Mouse (Mus musculus): ENCODE data around the gene Tyms. TPM values are rescaled to one million over a fixed set of nuclear protein-coding genes. Genes with fewer than 3 reads are reported as not detected.

The Tyms gene
- polyA plus RNA-seq, 1 experiment from 2014 or later, result 344 TPM

GRCm38 (mm10) chr5:30014580-30014979 is 58.8 kb downstream of the Tyms start:
- no peak overlapping the region for H3K9ac ChIP-seq (ENCODE audit: low read depth, low read length)
- no peaks in the 10 kb centered on the region for H3K4me1 ChIP-seq (replicated peaks; ENCODE audit: control insufficient read depth, insufficient read depth, low read length)
- H3K27me3 ChIP-seq (replicated peaks; ENCODE audit: control insufficient read depth, insufficient read depth, low read length), result no peaks in the 10 kb centered on the region
- no peak for ATAC-seq (replicated peaks; ENCODE audit: low FRiP score)
- no peak for DNase-seq (ENCODE audit: low spot score)
- no peaks in the 10 kb centered on the region for H3K36me3 ChIP-seq (ENCODE audit: control insufficient read depth, insufficient read depth, low read length)
- H3K4me2 ChIP-seq, result no peak overlapping the region
- WGBS, result 51% methylated on average over 2 of the region's 2 CpGs
- H3K4me3 ChIP-seq (ENCODE audit: low read depth, low read length), result no peak overlapping the region
- H3K27ac ChIP-seq (ENCODE audit: low read depth, low read length), result no peak overlapping the region
- H3K9me3 ChIP-seq (ENCODE audit: control insufficient read depth, low read length), result no peaks in the 10 kb centered on the region

DNA sequence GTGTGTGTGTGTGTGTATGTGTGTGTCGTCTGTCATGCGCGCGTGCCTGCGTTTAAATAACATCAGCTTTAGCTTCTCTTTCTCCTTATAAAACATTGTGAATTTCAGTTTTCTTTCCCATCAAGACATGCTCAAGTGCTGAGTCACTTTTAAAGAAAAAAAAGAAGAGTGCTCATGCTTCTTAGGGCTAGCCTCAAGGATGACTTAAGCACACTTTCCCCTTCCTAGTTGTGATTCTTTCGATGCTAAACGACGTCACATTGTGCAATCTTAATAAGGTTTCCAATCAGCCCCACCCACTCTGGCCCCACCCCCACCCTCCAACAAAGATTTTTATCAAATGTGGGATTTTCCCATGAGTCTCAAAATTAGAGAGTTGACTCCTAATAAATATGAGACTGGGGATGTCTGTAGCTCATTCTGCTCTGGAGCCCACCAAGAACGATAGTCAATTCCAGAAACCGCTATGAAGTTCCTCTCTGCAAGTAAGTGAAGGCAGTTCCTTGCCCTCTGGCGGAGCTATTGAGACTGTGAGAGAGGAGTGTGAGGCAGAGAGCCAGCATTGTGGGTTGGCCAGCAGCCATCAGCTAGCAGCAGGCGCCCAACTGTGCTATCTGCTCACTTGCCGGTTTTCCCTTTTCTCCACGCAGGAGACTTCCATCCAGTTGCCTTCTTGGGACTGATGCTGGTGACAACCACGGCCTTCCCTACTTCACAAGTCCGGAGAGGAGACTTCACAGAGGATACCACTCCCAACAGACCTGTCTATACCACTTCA is 60.5 kb downstream of the Tyms start, which contains the start of gene Il6:
TSS of gene Il6 (plus strand) at position 389 of the 778 bp plus-strand sequence.
- Histone ChIP-seq H3K36me3 (ENCODE audit: control insufficient read depth, insufficient read depth, low read length) (no peaks in the 10 kb centered on the region), H3K27ac (ENCODE audit: low read depth, low read length) (no peak within 1 kb of the TSS), H3K4me1 (replicated peaks; ENCODE audit: control insufficient read depth, insufficient read depth, low read length) (no peaks in the 10 kb centered on the region), H3K4me3 (ENCODE audit: low read depth, low read length) (no peak within 1 kb of the TSS), H3K9me3 (ENCODE audit: control insufficient read depth, low read length) (no peaks in the 10 kb centered on the region), H3K4me2 (no peak within 1 kb of the TSS), H3K9ac (ENCODE audit: low read depth, low read length) (no peak within 1 kb of the TSS), H3K27me3 (replicated peaks; ENCODE audit: control insufficient read depth, insufficient read depth, low read length) (no peaks in the 10 kb centered on the region)
- ATAC-seq (replicated peaks; ENCODE audit: low FRiP score) (0 out of 2 replicates have a peak, but pooled peaks have one; percentile 39), DNase-seq (ENCODE audit: low spot score) (no peak)
- 60% methylated on average over 16 of the region's 16 CpGs for WGBS

Other genes starting within 250 kb of the Tyms start
- 0.30 TPM in 1 of 2 replicates, not detected in the other for gene Il6, start 60.5 kb downstream of the Tyms start, polyA plus RNA-seq (2014; fragmentation: Nextera tagmentation; extraction: Ambion mirVana)
- gene Garem2, start 31.5 kb upstream of the Tyms start, polyA plus RNA-seq (2014; fragmentation: Nextera tagmentation; extraction: Ambion mirVana), result 0.18 and 0.35 TPM in 2 replicates
- not detected in 2 replicates for gene 3110082J24Rik, start 32.5 kb upstream of the Tyms start, polyA plus RNA-seq (2014; fragmentation: Nextera tagmentation; extraction: Ambion mirVana)
- gene Hadha, start 81.5 kb upstream of the Tyms start, polyA plus RNA-seq (2014; fragmentation: Nextera tagmentation; extraction: Ambion mirVana), result 122 and 128 TPM in 2 replicates
- gene Hadhb, start 81.6 kb upstream of the Tyms start, polyA plus RNA-seq (2014; fragmentation: Nextera tagmentation; extraction: Ambion mirVana), result 145 and 167 TPM in 2 replicates
- not detected in 2 replicates for gene Adgrf3, start 132.1 kb upstream of the Tyms start, polyA plus RNA-seq (2014; fragmentation: Nextera tagmentation; extraction: Ambion mirVana)
- 28.2 and 31.3 TPM in 2 replicates for gene Selenoi, start 159.0 kb upstream of the Tyms start, polyA plus RNA-seq (2014; fragmentation: Nextera tagmentation; extraction: Ambion mirVana)
- 1.6 and 1.7 TPM in 2 replicates for gene Drc1, start 207.8 kb upstream of the Tyms start, polyA plus RNA-seq (2014; fragmentation: Nextera tagmentation; extraction: Ambion mirVana)

Data from liver, embryonic 11.5 days (tissue).